Mouse (Mus musculus) ovary, postnatal 14 days (tissue): ENCODE data around the gene 1700016C15Rik.

Experiments used
- DNase-seq: peaks from one replicate; pipeline ENCODE4 v3.0.0; 2022; ENCODE audit warnings: low spot score

The 1700016C15Rik gene

DNA sequence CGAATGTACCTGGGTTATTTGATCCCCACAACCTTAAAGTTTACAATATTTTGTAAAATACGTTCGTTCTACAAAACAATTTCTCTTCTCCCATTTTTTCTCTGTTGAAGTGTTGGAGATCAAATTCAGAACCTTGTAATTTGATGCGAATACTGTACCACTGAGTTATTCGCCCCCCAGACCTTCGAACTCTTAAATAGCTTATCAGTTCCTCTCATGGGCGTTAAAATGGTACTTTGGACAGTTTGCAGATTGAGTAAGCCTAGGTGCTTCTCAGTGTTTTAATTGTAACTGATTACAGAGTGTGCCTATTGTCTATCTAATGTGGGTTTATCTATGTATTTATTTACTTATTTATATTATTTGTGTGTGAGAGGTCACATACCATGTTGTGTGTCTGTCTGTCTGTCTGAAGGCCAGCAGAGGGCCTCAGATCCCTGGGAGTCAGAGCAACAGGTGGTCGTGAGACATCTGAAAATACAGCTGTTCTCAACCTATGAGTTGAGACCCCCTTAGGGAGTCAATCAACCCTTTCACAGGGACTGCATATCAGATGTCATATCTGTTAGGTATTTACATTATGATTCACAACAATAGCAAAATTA, 67.6 kb downstream of the 1700016C15Rik start:
- DNase-seq, result no peak
